Comparison of ENCODE assay signal across 8 mouse cellular contexts in genomic region chr5:24350531-24351250, GRCm38 (mm10). TPM values are rescaled to one million over a fixed set of nuclear protein-coding genes. Genes with fewer than 3 reads are reported as not detected.
DNase-seq lines count a peak whose midpoint lies in the region; ATAC-seq and TF ChIP-seq lines count a peak whose summit lies in the region.

No protein-coding gene starts in this region.

- TF ChIP-seq EP300 in heart, postnatal 0 days (IDR thresholded peaks at IDR 0.05; ENCODE audit: low read depth), result no peak

- no peaks in the 10 kb centered on the region for H3K9me3 ChIP-seq in heart, embryonic 11.5 days (replicated peaks; ENCODE audit: control insufficient read depth, low read length)
- no peaks in the 10 kb centered on the region for H3K9me3 ChIP-seq in G1E (replicated peaks)
- H3K9me3 ChIP-seq in heart, postnatal 0 days (replicated peaks; ENCODE audit: control insufficient read depth, low read length), result no peaks in the 10 kb centered on the region
- H3K9me3 ChIP-seq in midbrain, embryonic 10.5 days (replicated peaks), result no peaks in the 10 kb centered on the region

- TF ChIP-seq CTCF in G1E (IDR thresholded peaks at IDR 0.05; ENCODE audit: low read depth, low read length), result no peak
- TF ChIP-seq CTCF in heart, postnatal 0 days (IDR thresholded peaks at IDR 0.05; ENCODE audit: low read depth), result 0 out of 2 replicates have a peak, but pooled peaks have one; percentile 11

- peak overlapping the region; percentile 94 for H3K9ac ChIP-seq in heart, embryonic 11.5 days (ENCODE audit: low read depth, low read length)
- peak overlapping the region; percentile 95 for H3K9ac ChIP-seq in heart, postnatal 0 days (replicated peaks; ENCODE audit: low read depth, low read length)

- ATAC-seq in heart, embryonic 11.5 days (replicated peaks; ENCODE audit: insufficient number of reproducible peaks, low FRiP score, low TSS enrichment), result no peak
- no peak for ATAC-seq in G1E (ENCODE audit: extremely low read depth, insufficient number of reproducible peaks, low FRiP score, poor library complexity, severe bottlenecking)
- peak; percentile 12; the same call in 1 of the 2 replicates for ATAC-seq in heart, postnatal 0 days (ENCODE audit: insufficient read depth, low read depth)

- no peak for DNase-seq in heart, adult 9 months (ENCODE audit: low spot score in 2 of 2)
- DNase-seq in G1E (ENCODE audit: low spot score), result no peak
- peak; percentile 40 for DNase-seq in heart, postnatal 0 days (ENCODE audit: low spot score)
- DNase-seq in midbrain, embryonic 10.5 days (ENCODE audit: low spot score), result no peak
- DNase-seq in thymus, postnatal 36 days, result no peak
- no peak for DNase-seq in layer of hippocampus, postnatal 10 days (ENCODE audit: low spot score in 2 of 2)
- no peak for DNase-seq in frontal cortex, postnatal 36 days (ENCODE audit: low spot score in 2 of 2)

- H3K4me2 ChIP-seq in heart, embryonic 11.5 days, result peak overlapping the region; percentile 92
- H3K4me2 ChIP-seq in heart, postnatal 0 days (ENCODE audit: low read depth, low read length), result peak overlapping the region; percentile 79

- H3K36me3 ChIP-seq in heart, embryonic 11.5 days (ENCODE audit: control insufficient read depth, insufficient read depth, low read length), result no peaks in the 10 kb centered on the region
- peaks cover 3% of the 10 kb centered on the region for H3K36me3 ChIP-seq in G1E (replicated peaks)
- H3K36me3 ChIP-seq in heart, postnatal 0 days (replicated peaks; ENCODE audit: control insufficient read depth, insufficient read depth, low read length), result peaks cover 20% of the 10 kb centered on the region; the same call in 1 of the 2 replicates
- peaks cover 6% of the 10 kb centered on the region; the same call in 1 of the 2 replicates for H3K36me3 ChIP-seq in midbrain, embryonic 10.5 days

- peaks cover 7% of the 10 kb centered on the region for H3K27me3 ChIP-seq in heart, embryonic 11.5 days (ENCODE audit: control insufficient read depth, insufficient read depth, low read length)
- peaks cover 54% of the 10 kb centered on the region for H3K27me3 ChIP-seq in G1E (ENCODE audit: insufficient read depth, low read length)
- H3K27me3 ChIP-seq in heart, postnatal 0 days (ENCODE audit: control insufficient read depth, insufficient read depth, low read length), result no peaks in the 10 kb centered on the region
- peaks cover 91% of the 10 kb centered on the region for H3K27me3 ChIP-seq in midbrain, embryonic 10.5 days (ENCODE audit: low read depth, poor library complexity, severe bottlenecking)

- H3K4me1 ChIP-seq in heart, embryonic 11.5 days (ENCODE audit: control insufficient read depth, insufficient read depth, low read length), result peaks cover 57% of the 10 kb centered on the region
- H3K4me1 ChIP-seq in G1E (ENCODE audit: insufficient read depth, low read depth, low read length), result peaks cover 74% of the 10 kb centered on the region
- peaks cover 31% of the 10 kb centered on the region for H3K4me1 ChIP-seq in heart, postnatal 0 days (ENCODE audit: control insufficient read depth, insufficient read depth)
- peaks cover 77% of the 10 kb centered on the region for H3K4me1 ChIP-seq in midbrain, embryonic 10.5 days

- H3K27ac ChIP-seq in heart, embryonic 11.5 days (ENCODE audit: low read depth, low read length), result peak overlapping the region; percentile 98
- H3K27ac ChIP-seq in heart, postnatal 0 days (ENCODE audit: low read depth), result peak overlapping the region; percentile 98
- H3K27ac ChIP-seq in midbrain, embryonic 10.5 days (replicated peaks), result peak overlapping the region; percentile 91

- WGBS in heart, embryonic 11.5 days (ENCODE audit: insufficient replicate concordance), result 23% methylated on average over 15 of the region's 15 CpGs
- 24% methylated on average over 14 of the region's 15 CpGs for WGBS in heart, postnatal 0 days
- 40% methylated on average over 14 of the region's 15 CpGs for WGBS in midbrain, embryonic 10.5 days

- peak overlapping the region; percentile 82 for H3K4me3 ChIP-seq in heart, embryonic 11.5 days (ENCODE audit: low read depth, low read length)
- peak overlapping the region; percentile 75 for H3K4me3 ChIP-seq in G1E (ENCODE audit: low read depth, low read length)
- H3K4me3 ChIP-seq in heart, postnatal 0 days (ENCODE audit: low read depth, low read length), result peak overlapping the region; percentile 81
- peak overlapping the region; percentile 80 for H3K4me3 ChIP-seq in midbrain, embryonic 10.5 days

RNA-seq across cellular contexts. Expression of gene Kcnh2, which starts 0.7 kb away (rescaled TPM):
- 19.4 and 20.8 TPM in 2 replicates for polyA plus RNA-seq in heart, embryonic 11.5 days (2014; fragmentation: Nextera tagmentation; extraction: Ambion mirVana)
- 3.3 and 6.8 TPM in 2 replicates for total RNA-seq in G1E (2014; fragmentation: Nextera tagmentation)
- 1.0 and 1.3 TPM in 2 replicates for total RNA-seq in G1E (2017)
- polyA plus RNA-seq in G1E (2012), result 12.6 and 15.1 TPM in 2 replicates
- 86.1 and 120 TPM in 2 replicates for total RNA-seq in heart, postnatal 0 days (2014; rRNA removed; ENCODE audit: low replicate concordance)
- polyA plus RNA-seq in heart, postnatal 0 days (2015; fragmentation: Nextera tagmentation; extraction: Ambion mirVana), result 29.4 and 32.1 TPM in 2 replicates
- polyA plus RNA-seq in midbrain, embryonic 10.5 days (2016; fragmentation: Nextera tagmentation; extraction: Ambion mirVana), result 27.1 and 35.3 TPM in 2 replicates
- 10 to 100 TPM; 15.0 to 18.6 TPM for total RNA-seq in layer of hippocampus, postnatal 10 days (2021)

RNA-seq across cellular contexts. Expression of gene Nos3, which starts 13.9 kb away (rescaled TPM):
- polyA plus RNA-seq in heart, embryonic 11.5 days (2014; fragmentation: Nextera tagmentation; extraction: Ambion mirVana), result 21.5 and 30.4 TPM in 2 replicates
- total RNA-seq in G1E (2014; fragmentation: Nextera tagmentation), result 0.23 and 0.58 TPM in 2 replicates
- total RNA-seq in G1E (2017), result 0.17 and 0.22 TPM in 2 replicates
- polyA plus RNA-seq in G1E (2012), result 0.07 and 0.09 TPM in 2 replicates
- total RNA-seq in heart, postnatal 0 days (2014; rRNA removed; ENCODE audit: low replicate concordance), result 50.9 and 52.1 TPM in 2 replicates
- 21.1 and 25.6 TPM in 2 replicates for polyA plus RNA-seq in heart, postnatal 0 days (2015; fragmentation: Nextera tagmentation; extraction: Ambion mirVana)
- 7.9 and 9.3 TPM in 2 replicates for polyA plus RNA-seq in midbrain, embryonic 10.5 days (2016; fragmentation: Nextera tagmentation; extraction: Ambion mirVana)
- total RNA-seq in layer of hippocampus, postnatal 10 days (2021), result 10 to 100 TPM; 10.1 to 11.8 TPM

RNA-seq across cellular contexts. Expression of gene Atg9b, which starts 41.3 kb away (rescaled TPM):
- polyA plus RNA-seq in heart, embryonic 11.5 days (2014; fragmentation: Nextera tagmentation; extraction: Ambion mirVana), result 0.49 and 1.5 TPM in 2 replicates
- not detected in 2 replicates for total RNA-seq in G1E (2014; fragmentation: Nextera tagmentation)
- total RNA-seq in G1E (2017), result 0.06 and 0.11 TPM in 2 replicates
- 0.15 TPM in 2 replicates for polyA plus RNA-seq in G1E (2012)
- 0.15 and 0.66 TPM in 2 replicates for total RNA-seq in heart, postnatal 0 days (2014; rRNA removed; ENCODE audit: low replicate concordance)
- polyA plus RNA-seq in heart, postnatal 0 days (2015; fragmentation: Nextera tagmentation; extraction: Ambion mirVana), result 0.34 and 0.47 TPM in 2 replicates
- 0.31 and 0.72 TPM in 2 replicates for polyA plus RNA-seq in midbrain, embryonic 10.5 days (2016; fragmentation: Nextera tagmentation; extraction: Ambion mirVana)
- 1 to 10 TPM; 5.0 to 5.2 TPM for total RNA-seq in layer of hippocampus, postnatal 10 days (2021)

RNA-seq across cellular contexts. Expression of gene Abcb8, which starts 42.8 kb away (rescaled TPM):
- 44.6 and 53.1 TPM in 2 replicates for polyA plus RNA-seq in heart, embryonic 11.5 days (2014; fragmentation: Nextera tagmentation; extraction: Ambion mirVana)
- total RNA-seq in G1E (2014; fragmentation: Nextera tagmentation), result 13.5 and 17.7 TPM in 2 replicates
- total RNA-seq in G1E (2017), result 15.4 and 20.4 TPM in 2 replicates
- polyA plus RNA-seq in G1E (2012), result 43.6 and 44.0 TPM in 2 replicates
- total RNA-seq in heart, postnatal 0 days (2014; rRNA removed; ENCODE audit: low replicate concordance), result 141 and 159 TPM in 2 replicates
- 69.2 and 73.2 TPM in 2 replicates for polyA plus RNA-seq in heart, postnatal 0 days (2015; fragmentation: Nextera tagmentation; extraction: Ambion mirVana)
- polyA plus RNA-seq in midbrain, embryonic 10.5 days (2016; fragmentation: Nextera tagmentation; extraction: Ambion mirVana), result 62.9 and 64.6 TPM in 2 replicates
- 10 to 100 TPM; 40.0 to 53.1 TPM for total RNA-seq in layer of hippocampus, postnatal 10 days (2021)
